Mouse (Mus musculus) common myeloid progenitor, adult 5-6 weeks (primary cell): ENCODE data around the gene Cgas. TPM values are rescaled to one million over a fixed set of nuclear protein-coding genes. Genes with fewer than 3 reads are reported as not detected.

ENCODE experiments used
- ATAC-seq: replicated peaks from 2 replicates; pipeline ENCODE4 v1.8.0; 2016; ENCODE audit warnings: low read depth, mild to moderate bottlenecking, moderate TSS enrichment, inconsistent platforms; ENCODE audit not compliant: poor library complexity, severe bottlenecking
- total RNA-seq: library from RNA; stranded (forward); fragments of 200-1000, 187-1606 nt; gene quantifications from 2 replicates; pipeline ENCODE4 v1.2.3, GENCODE M21; 2017

The Cgas gene
- total RNA-seq, 1 experiment from 2014 or later: 19.8 TPM

DNA sequence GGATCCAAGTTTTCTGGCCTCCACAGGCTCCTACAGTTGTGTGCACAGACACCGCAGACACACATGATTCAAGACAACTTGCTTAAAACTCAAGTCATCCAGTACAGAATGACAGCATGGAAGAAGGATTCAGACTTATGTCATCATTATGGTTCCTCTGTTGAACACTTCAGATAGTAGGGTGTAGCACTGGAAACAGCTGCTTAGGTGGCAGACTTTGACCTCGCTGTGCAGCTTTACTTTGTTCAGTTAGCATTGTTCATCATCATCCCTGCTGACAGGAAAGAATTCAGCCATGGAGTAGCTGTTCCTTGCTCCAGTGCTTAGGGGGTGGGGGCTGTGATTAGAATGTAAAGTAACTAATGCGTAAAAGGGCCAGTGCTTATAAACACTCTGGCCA, 22.7 kb upstream of the Cgas start:
- no peak for ATAC-seq

DNA sequence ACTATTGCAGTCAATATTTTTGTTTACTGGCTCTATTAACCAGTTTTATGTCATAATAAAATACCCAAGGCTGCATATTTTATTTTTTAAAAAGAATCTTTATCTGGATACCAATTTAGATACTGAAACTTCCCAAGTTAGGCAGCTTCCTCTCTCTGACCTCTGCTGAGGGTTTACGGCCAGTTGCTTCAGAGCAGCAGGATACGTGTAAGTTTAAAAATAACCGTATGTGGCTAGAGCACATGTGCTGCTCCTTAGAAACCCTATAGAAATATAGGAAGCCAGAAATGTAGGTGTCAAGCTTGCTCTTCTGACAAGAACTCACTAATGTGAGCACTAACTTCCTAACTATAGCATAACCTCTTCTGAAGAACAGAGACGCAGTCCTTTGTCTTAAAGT, 20.3 kb upstream of the Cgas start:
- peak; percentile 63; the same call in 1 of the 2 replicates for ATAC-seq

DNA sequence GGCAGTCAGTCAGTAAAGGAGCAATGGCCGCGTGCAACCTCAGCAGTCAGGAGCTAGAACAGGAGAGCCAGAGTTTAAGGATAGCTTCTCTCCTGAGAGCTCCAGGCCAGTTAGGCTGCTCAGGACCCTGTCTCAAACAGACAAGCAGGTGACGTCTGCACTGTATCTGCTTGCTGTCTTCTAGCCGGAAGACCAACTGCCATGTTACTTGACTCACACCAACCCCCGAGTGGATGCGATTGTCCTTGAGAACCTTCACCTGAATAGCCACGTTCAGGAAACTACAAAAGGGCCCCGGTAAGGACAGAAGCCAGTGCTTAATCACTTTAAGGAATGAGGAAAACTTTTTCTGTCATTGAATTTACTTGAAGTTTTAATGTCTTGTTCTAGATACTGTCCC, 14.0 kb upstream of the Cgas start:
- ATAC-seq: no peak

DNA sequence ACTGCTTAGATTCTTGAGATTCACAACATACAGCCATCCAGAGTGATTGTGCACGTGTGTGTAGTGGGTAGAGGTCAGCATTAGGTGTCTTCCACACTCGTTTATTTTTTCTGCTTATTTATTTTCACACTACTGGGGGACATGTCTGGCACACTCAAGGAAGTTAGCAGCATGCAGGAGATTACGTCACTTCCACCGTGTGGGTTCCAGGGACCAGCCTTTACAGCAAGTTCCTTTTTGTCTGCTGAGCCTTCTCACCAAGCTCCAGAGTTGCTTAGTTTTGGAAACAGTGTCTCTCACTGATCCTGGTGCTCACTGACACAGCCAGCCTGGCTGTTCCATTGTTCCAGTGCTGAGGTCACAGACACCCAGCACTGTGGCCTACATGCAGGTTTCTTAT, 8.3 kb upstream of the Cgas start:
- peak; percentile 81 for ATAC-seq

DNA sequence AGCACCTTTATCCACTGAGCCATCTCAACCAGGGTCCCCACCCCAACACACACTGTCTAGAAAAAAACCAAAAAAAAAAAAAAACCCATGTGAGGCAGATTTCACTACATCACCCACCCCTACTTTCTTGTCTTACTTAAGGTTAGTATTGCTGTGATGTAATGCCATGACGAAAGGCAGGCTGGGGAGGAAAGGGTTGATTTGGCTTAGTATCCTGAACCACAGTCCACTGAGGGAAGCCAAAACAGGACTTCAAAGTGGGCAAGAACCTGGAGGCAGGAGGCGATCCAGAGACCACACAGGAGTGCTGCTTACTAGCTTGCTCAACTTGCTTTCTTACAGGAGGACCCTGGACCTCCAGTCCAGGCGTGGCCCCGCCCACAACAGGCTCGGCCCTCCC, 7.4 kb upstream of the Cgas start:
- ATAC-seq: no peak

DNA sequence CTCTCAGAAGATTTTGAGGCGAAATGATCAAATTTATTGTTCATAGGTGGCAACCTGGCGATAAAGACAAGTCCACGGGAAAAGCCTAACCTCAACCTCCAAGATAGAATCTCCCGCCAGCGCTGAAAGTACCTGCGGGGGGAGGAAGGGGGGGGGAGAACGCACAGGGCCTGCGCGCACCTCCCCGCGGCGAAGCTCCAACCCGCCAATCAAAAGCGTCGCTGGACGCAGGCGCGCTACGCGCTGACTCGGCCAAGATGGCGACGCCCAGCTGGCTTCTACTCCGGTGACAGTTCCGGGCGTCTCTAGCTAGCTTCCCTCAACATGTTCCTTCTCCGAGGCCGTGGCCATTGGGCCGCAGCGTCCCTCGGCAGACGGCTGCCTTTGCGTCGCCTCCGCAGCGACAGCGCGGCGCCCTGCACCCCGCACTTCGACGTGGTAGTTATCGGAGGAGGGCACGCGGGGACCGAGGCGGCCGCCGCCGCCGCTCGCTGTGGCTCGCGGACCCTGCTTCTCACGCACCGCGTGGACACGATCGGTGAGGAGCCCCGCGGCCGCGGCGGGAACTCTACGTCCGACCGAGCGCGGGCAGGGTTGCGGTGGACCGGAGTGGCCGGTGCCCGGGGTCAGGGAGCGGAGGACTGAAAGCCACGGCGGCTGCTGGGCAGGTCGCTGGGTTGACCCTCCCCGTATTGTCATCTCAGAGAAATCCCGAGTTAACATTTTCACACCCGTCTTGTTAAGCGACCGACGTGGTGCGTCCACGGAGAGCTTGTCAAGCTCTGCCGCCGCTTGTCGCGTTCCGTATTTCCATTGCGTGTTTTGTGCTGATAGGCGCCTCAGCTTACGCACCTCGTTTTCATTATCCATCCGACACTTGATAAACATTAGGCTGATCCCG, 5.2 kb upstream of the Cgas start, which contains the start of the genes Mto1 and Gm17324:
Gene Mto1 (plus strand): TSS at position 236 of the 901 bp plus-strand sequence.
Gene Gm17324 (minus strand): TSS at position 814 of the 901 bp plus-strand sequence.
- peak; percentile 71 for ATAC-seq

DNA sequence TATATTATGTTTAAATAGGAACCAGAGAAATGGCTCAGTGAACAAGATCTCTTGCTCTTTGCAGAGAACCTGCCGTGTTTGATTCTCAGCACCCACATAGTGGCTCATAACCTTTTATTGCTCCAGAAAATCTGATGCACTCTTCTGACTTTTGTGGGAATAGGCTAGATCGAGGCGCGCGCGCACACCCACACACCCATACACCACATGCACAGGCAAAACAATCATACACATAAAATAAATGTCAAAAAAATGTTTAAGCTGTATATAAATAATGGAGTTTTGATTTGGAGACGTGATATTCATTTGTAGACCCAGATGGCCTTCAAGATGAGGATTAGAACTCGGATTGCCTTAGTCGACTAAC, 4.6 kb upstream of the Cgas start:
- ATAC-seq: no peak

DNA sequence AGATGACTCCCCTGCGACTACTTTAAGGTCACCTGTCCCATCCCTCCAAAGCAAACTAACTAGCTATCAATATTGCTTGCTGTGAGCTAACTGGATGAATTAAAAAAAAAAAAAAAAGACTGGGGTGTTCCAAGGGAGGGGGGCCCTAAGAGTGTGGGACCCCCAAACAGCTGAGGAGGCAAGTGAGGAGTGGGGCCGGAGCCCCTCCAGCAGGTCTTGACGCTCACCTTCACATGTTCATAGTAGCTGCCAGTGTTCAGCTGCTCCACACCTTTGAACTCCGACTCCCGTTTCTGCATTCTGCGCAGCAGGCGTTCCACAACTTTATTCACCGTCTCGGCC, 829 bp downstream of the Cgas start:
- no peak for ATAC-seq

DNA sequence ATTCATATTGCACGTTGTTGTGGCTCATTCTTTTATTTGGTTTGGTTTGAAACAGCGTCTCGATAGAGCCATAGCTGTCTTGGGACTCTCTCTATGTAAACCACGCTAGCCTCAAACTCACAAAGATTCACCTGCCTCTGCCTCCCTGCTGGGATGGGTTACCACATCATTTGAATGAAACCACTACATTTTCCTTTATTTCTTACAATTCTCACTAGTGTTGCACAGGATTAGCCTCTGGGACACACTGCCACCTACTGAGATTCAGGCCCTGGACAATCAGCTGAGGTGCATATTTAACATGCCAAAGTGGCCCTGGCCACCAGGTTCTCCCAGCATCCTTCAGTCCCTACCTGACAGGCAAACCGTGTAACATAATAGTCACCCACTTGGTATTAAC, 3.6 kb downstream of the Cgas start:
- ATAC-seq: no peak

DNA sequence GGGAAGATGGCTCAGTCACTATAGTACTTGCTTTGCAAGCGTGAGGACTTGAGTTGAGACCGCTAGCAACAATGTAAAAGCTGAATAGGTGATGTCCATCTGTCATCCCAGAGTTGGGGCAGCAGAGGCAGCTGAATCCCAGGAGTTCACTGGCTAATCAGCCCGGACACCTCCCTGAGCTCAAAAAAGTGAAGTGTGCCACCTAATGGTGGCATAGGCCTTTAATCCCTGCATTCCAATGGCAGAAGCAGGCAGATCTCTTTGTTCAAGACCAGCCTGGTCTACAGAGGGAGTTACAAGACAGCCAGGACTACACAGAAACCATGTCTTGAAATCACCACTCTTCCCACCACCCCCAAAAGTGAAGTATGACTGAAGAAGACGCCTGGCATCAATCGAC, 10.6 kb downstream of the Cgas start:
- ATAC-seq: no peak

DNA sequence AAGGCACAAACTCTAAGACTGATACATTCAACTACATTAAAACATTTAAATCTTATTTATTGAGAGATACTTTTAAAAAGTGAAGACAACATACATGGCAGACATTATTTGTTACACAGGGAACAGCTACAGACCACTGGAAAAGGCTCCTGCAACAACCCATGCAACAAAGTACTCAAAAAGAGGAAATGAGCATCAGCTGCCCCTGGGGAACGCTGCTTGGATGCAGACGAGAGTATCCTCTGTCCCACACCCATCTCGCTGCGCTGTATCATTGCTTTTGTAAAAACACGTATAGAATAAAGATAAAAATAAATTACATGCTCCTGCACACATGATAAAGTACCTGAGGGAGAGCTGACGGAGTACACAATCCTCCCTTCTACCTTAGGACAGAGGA, 12.6 kb downstream of the Cgas start:
- ATAC-seq: no peak

DNA sequence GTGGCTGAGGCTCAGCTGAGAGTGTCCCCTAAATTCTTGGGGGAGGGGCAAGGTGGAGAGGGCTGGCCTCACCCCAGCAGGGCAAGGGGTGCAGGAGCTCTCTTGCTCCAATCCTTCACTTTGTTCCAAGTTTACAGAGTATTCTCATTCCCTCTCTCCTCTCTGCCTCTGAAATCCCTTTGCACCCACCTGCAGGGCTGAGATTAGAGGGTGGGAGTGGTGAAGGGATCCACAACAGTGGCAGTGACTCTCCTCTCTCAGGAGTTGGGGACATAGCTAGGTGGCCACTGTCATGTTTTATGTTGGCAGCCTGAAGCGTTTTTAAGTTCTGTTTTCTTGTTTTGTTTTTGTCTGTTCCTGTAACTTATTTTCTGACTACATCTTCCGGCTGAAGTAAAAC, 13.5 kb downstream of the Cgas start:
- no peak for ATAC-seq

DNA sequence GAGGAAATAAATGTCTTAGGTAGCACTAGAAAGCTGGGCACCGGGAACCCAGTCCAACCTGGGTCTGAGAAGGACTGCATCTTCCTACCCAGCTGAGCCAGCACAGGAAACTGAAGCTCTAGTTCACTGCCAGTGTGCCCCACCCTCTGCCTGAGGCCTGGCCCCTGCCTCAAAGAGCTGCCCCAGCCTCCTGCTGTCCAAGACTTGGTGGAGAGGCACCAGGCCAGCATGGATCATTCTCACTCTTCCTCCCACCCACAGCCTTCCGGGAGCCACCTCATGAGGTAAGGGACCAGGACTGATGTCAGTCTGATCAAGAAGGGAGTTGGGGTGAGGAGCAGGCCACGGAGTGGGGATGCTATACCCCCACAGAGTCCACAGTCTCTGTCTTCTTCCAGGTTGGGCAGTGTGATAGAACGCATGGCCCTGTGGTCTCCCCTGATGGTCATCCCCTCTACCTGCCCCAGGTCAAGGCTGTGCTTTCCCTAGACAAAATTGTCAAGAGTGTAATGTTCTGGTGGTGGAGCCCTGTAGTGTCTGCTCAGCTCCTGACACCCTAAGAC, 14.1 kb downstream of the Cgas start:
- ATAC-seq: no peak

DNA sequence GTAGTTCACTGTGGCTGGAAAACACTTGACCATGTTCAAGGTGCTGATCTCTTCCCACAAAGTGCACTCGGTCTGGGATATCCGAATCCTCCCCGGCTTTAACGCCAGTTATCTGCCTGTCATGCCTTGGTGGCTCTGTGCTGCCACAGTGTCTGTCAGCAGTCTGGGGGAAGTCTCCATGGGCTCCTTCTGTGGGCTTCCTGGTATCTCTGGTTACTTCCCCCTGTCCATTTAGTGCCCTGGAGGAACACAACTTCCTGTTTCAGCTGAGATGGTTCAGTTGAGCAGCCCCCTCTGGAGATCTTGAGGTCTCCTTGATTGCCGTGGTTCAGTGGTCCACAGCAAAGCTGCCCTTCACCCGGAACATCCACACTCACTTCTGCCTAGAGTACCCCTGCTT, 14.9 kb downstream of the Cgas start:
- peak; percentile 88 for ATAC-seq

DNA sequence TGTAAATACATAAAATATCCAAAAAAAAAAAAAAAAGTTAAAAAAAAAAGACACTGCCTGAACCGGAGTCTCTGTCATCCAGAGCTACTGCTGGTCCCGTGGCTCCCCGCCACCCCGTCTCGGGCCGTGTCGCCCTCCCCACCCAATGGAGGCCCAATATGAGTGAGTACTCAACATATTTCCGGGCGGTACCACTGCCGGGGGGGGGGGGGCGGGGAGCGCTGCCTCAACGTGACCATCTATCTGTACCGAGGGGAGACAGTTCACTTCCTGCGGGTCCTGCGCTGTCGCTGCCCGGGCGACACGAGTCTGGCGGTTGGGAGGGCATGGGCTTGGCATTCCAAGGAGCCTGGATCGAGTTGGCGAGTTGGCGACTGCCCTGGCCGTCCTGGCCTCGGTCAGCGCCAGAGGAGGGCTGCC, 15.7 kb downstream of the Cgas start:
- peak; percentile 27; the same call in 1 of the 2 replicates for ATAC-seq

DNA sequence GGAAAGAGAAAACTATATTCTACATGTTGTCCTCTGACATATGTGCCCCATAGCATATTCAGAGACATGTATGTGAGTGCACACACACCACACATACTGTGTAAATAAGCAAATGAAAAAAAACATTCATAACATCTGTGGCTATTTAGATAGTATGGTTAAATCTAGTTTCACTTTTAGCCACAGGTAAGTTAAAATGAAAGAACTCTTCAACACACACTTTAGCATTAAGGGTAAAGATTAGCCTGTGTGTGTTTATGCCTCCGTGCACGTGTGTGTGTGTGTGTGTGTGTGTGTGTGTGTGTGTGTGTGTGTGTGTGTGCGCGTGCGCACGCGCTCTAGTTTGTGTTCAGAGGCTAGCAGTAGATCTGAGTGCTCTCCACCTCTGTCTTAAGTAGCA, 41.4 kb downstream of the Cgas start:
- no peak for ATAC-seq

DNA sequence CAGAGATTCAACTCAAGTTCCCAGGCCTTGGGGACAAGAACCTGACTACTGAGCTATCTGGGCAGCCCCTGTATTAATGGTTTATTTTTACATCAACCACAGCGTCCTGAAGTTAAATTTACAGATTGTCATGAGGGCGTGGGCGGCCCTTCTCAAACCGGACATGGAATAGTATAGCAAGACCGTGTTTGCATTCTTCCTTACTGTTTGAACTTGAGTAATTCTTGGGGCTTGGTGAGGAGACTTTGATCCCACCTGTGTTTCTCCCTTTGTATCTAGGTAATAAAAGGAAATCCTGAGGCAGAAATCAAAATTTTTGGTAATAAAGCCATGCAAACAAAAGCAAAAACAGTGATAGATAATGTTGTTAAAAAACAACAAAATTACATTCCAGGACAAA, 42.5 kb downstream of the Cgas start:
- ATAC-seq: no peak

DNA sequence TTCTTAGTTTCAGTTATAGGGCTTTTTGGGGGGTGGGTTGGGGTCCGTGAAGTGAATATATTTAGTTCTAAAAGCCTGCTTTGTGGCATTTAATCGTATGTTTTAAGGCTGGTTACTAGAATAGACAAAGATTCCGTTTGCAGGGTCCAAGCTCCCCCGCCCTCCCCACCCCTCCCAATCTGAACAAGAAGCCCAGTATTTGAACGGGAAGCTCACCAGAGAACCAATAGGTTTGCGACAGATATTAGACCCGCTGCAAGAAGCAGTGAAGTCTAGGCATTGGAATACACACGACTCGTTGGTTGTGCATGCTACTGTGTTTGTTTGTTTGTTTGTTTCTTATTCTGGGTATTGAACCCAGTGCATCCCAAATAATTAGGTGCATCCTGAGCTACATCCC, 46.5 kb downstream of the Cgas start:
- ATAC-seq: no peak

DNA sequence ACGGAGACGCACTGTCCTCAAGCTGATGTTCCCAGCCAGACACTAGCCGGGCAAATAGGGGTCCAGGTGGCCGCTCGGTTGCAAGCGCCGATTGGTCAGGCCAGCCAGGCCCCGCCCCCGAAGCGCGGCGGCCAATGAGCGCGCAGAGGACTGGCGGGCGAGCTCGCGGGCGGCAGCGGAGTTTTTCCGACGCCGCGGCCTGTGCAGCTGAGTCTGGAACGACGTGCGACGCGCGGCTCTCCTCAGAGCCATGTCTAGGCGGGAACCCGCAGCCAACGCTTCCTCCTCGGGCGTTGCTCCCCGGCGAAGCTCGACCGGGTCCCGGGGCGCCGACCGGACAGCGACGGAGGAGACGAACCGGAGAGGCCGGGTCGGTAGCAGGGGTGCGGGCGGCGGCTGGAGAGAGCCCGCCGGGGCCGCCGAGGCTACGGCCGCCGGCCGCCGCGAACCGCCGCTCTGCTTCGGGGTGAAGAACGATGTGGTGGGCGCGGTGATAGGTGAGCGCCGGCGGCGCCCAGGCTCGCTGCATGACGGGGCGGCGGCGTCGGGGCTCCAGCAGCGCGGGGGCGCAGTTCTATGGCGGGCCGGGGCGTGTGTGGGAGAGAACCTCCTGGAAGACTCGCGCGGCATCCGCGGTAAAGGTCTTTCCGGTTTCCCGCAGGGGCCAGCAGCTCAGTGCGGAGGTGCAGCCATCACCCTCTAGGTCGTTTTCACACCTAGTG, 47.2 kb downstream of the Cgas start, which contains the start of gene Ddx43:
Gene Ddx43 (plus strand): TSS at position 148 of the 722 bp plus-strand sequence.
- peak; percentile 67 for ATAC-seq

DNA sequence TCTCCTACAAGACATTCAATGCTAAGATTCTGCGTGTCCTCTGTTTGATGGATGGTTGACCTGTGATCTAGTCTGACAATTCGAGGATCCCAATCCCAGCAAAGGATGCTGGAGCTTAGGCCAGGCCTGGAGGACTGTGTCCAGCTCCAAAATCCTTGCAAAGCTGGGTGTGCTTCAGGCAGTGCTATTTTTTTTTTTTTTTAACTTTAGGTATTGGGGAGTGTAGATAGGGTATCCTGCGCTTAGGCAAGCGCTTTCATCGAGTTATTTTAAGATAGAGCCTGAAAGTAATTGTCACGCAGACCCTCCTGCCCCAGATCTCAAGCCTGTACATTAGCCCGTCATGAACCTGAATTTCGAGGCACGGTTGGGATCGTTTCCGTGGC, 47.8 kb downstream of the Cgas start:
- ATAC-seq: no peak

DNA sequence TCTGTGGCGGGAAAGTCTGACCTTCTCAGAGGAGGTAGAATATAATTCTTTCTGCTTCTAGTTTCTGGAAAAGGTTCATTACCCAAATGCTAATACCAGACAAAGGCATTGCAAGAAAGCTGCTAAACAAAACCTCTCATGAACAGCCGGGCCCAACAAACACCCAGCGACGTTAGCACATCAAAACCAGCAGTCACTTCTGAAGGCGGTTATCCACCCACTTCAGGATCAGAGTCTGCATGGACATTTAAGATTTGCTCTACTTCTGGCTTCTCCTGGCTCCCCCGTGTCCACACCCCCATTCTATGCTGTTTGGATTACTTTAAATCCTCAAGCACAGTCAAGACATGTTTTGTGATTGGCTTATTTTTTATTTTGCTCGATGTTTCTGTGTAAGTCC, 48.4 kb downstream of the Cgas start:
- ATAC-seq: no peak
